Mouse (Mus musculus) myocyte (in vitro differentiated cells): ENCODE measurements around the gene Vti1a. TPM values are rescaled to one million over a fixed set of nuclear protein-coding genes. Genes with fewer than 3 reads are reported as not detected.

Source experiments
- H3K27me3 ChIP-seq: one replicate; pipeline ENCODE4 v1.6.1; 2011; ENCODE audit not compliant: control insufficient read depth, insufficient read depth, insufficient read length
- H3K36me3 ChIP-seq: one replicate; pipeline ENCODE4 v1.6.1; 2011; ENCODE audit not compliant: control insufficient read depth, insufficient read depth
- H3K4me2 ChIP-seq: one replicate; pipeline ENCODE4 v1.6.1; 2011; ENCODE audit warnings: low read depth, control low read depth
- H3K4me3 ChIP-seq: one replicate; pipeline ENCODE4 v1.5.1; 2011; ENCODE audit warnings: mild to moderate bottlenecking, control low read depth, moderate library complexity
- H3K79me2 ChIP-seq: one replicate; pipeline ENCODE4 v1.6.1; 2011; ENCODE audit not compliant: control insufficient read depth, insufficient read depth
- H3ac ChIP-seq: one replicate; pipeline ENCODE4 v1.6.1; 2011; ENCODE audit not compliant: control insufficient read depth, insufficient read length
- CEBPB ChIP-seq: IDR thresholded peaks from 2 replicates; pipeline ENCODE4 v1.6.1; 2011; ENCODE audit warnings: mild to moderate bottlenecking, moderate library complexity; ENCODE audit not compliant: poor library complexity, insufficient read depth, severe bottlenecking
- E2F4 ChIP-seq: IDR thresholded peaks from one replicate; pipeline ENCODE4 v1.6.1; 2011; ENCODE audit warnings: mild to moderate bottlenecking, control low read depth, moderate library complexity; ENCODE audit not compliant: insufficient read depth
- MAX ChIP-seq: IDR thresholded peaks from one replicate; pipeline ENCODE4 v1.6.1; 2011; ENCODE audit warnings: low read depth, mild to moderate bottlenecking, control low read depth
- MYOD1 ChIP-seq, 3 experiments: IDR thresholded peaks; one replicate each; pipeline ENCODE4 v1.6.1; 2011; ENCODE audit warnings: control low read depth in 2 of 3, low read depth in 2 of 3, mild to moderate bottlenecking in 2 of 3, moderate library complexity in 1 of 3; ENCODE audit not compliant: insufficient read length in 2 of 3, control insufficient read depth in 1 of 3
- MYOG ChIP-seq, 3 experiments: IDR thresholded peaks; one replicate each; pipeline ENCODE4 v1.6.1; 2011; ENCODE audit warnings: control low read depth in 2 of 3, low read depth in 2 of 3, mild to moderate bottlenecking in 2 of 3; ENCODE audit not compliant: insufficient read length in 2 of 3, control insufficient read depth in 1 of 3, insufficient read depth in 1 of 3
- POLR2A ChIP-seq: IDR thresholded peaks from one replicate; pipeline ENCODE4 v1.6.1; 2011; ENCODE audit warnings: low read depth, mild to moderate bottlenecking, control low read depth, moderate library complexity; ENCODE audit not compliant: insufficient read length
- POLR2AphosphoS2 ChIP-seq: IDR thresholded peaks from one replicate; pipeline ENCODE4 v1.6.1; 2011; ENCODE audit warnings: low read depth, control low read depth; ENCODE audit not compliant: insufficient read length
- REST ChIP-seq: IDR thresholded peaks from one replicate; pipeline ENCODE4 v1.6.1; 2011; ENCODE audit warnings: mild to moderate bottlenecking, control low read depth, moderate library complexity; ENCODE audit not compliant: insufficient read depth, insufficient read length
- SRF ChIP-seq: IDR thresholded peaks from one replicate; pipeline ENCODE4 v1.6.1; 2011; ENCODE audit warnings: low read depth; ENCODE audit not compliant: control insufficient read depth, insufficient read length
- TCF12 ChIP-seq: IDR thresholded peaks from one replicate; pipeline ENCODE4 v1.6.1; 2011; ENCODE audit warnings: mild to moderate bottlenecking, control low read depth; ENCODE audit not compliant: poor library complexity, insufficient read depth, severe bottlenecking
- TCF3 ChIP-seq: IDR thresholded peaks from one replicate; pipeline ENCODE4 v1.6.1; 2011; ENCODE audit warnings: low read depth, control low read depth; ENCODE audit not compliant: insufficient read length
- USF1 ChIP-seq: IDR thresholded peaks from one replicate; pipeline ENCODE4 v1.6.1; 2011; ENCODE audit warnings: low read depth, mild to moderate bottlenecking, control low read depth, moderate library complexity
- polyA plus RNA-seq: library from polyadenylated mRNA; unstranded; fragments of >200 nt; fragmentation: generic; extraction: Trizol; gene quantifications from one replicate; pipeline ENCODE4 v1.2.1, GENCODE M21; 2012; ENCODE audit warnings: missing spikeins

Vti1a gene
- polyA plus RNA-seq, 1 experiment: 10.5 TPM

GRCm38 (mm10) chr19:55472582-55472981 lies 156.5 kb downstream of the Vti1a start:
- Histone ChIP-seq H3K79me2 (no peaks in the 10 kb centered on the region), H3K27me3 (no peaks in the 10 kb centered on the region), H3K36me3 (peaks cover 5% of the 10 kb centered on the region), H3K4me2 (no peak overlapping the region), H3K4me3 (no peak overlapping the region), H3ac (no peak overlapping the region)
- no peak for TF ChIP-seq E2F4

GRCm38 (mm10) chr19:55474225-55474624 lies 158.1 kb downstream of the Vti1a start:
- Histone ChIP-seq H3K27me3 (no peaks in the 10 kb centered on the region), H3K4me3 (no peak overlapping the region), H3K4me2 (no peak overlapping the region), H3ac (no peak overlapping the region), H3K36me3 (peaks cover 5% of the 10 kb centered on the region), H3K79me2 (no peaks in the 10 kb centered on the region)
- TF ChIP-seq USF1: no peak
- TF ChIP-seq REST: no peak
- no peak for TF ChIP-seq TCF3
- TF ChIP-seq MYOG (IDR thresholded peaks at IDR 0.05; ENCODE audit: control insufficient read depth in 1 of 3, insufficient read depth in 1 of 3, insufficient read length in 2 of 3, low read depth in 2 of 3): no peak
- no peak for TF ChIP-seq CEBPB

DNA sequence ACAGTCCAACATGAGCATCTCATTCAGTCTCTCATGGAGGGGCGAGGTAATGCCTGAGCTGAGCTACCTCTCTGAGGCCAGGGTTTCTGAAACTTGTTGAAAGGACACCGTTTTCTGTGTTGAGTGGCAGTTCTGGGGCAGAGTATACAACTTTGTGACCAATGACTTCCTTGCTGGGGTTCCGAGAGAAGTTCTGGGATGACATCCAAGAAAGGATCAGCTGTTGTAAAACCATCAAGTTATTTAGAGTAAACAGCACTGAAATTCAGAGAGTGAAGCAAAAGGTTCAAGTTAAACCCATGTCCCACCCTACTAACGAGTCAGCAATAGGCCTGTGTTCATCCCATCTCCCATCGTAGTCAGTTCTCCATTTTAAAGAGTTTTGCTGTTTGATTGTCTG lies 164.4 kb downstream of the Vti1a start:
- TF ChIP-seq MYOG (IDR thresholded peaks at IDR 0.05; ENCODE audit: control insufficient read depth in 1 of 3, insufficient read depth in 1 of 3, insufficient read length in 2 of 3, low read depth in 2 of 3) (no peak), CEBPB (no peak), USF1 (no peak), POLR2A (no peak), REST (no peak), TCF3 (no peak), MAX (no peak)
- no peaks in the 10 kb centered on the region for H3K36me3 ChIP-seq
- no peaks in the 10 kb centered on the region for H3K79me2 ChIP-seq
- H3K4me3 ChIP-seq: no peak overlapping the region
- H3K27me3 ChIP-seq: no peaks in the 10 kb centered on the region
- H3ac ChIP-seq: no peak overlapping the region
- H3K4me2 ChIP-seq: no peak overlapping the region

- Histone ChIP-seq H3K79me2 (no peaks in the 10 kb centered on the region), H3ac (no peak overlapping the region), H3K4me2 (no peak overlapping the region), H3K36me3 (no peaks in the 10 kb centered on the region), H3K4me3 (no peak overlapping the region), H3K27me3 (no peaks in the 10 kb centered on the region)
- TF ChIP-seq CEBPB: no peak
- TF ChIP-seq POLR2A: no peak
- TF ChIP-seq MAX: no peak
- no peak for TF ChIP-seq TCF12
- TF ChIP-seq POLR2AphosphoS2: no peak
- TF ChIP-seq TCF3: no peak
- TF ChIP-seq E2F4: no peak
- no peak for TF ChIP-seq MYOD1 (IDR thresholded peaks at IDR 0.05; ENCODE audit: control insufficient read depth in 1 of 3, insufficient read length in 2 of 3, low read depth in 2 of 3)
- TF ChIP-seq REST: no peak
- no peak for TF ChIP-seq MYOG (IDR thresholded peaks at IDR 0.05; ENCODE audit: control insufficient read depth in 1 of 3, insufficient read depth in 1 of 3, insufficient read length in 2 of 3, low read depth in 2 of 3)
- TF ChIP-seq SRF: no peak
- TF ChIP-seq USF1: no peak
Observed at GRCm38 (mm10) chr19:55481308-55481707, 165.2 kb downstream of the Vti1a start.

GRCm38 (mm10) chr19:55483526-55483925 lies 167.4 kb downstream of the Vti1a start:
- Histone ChIP-seq H3K4me3 (no peak overlapping the region), H3K36me3 (no peaks in the 10 kb centered on the region), H3K4me2 (no peak overlapping the region), H3K79me2 (no peaks in the 10 kb centered on the region), H3ac (no peak overlapping the region), H3K27me3 (no peaks in the 10 kb centered on the region)
- no peak for TF ChIP-seq POLR2AphosphoS2
- TF ChIP-seq REST: no peak
- no peak for TF ChIP-seq MAX
- no peak for TF ChIP-seq TCF3

GRCm38 (mm10) chr19:55484559-55484958 lies 168.5 kb downstream of the Vti1a start:
- H3ac ChIP-seq: no peak overlapping the region
- TF ChIP-seq TCF3 (no peak), TCF12 (no peak), POLR2A (no peak), POLR2AphosphoS2 (no peak), SRF (no peak), CEBPB (no peak), USF1 (no peak), REST (no peak), MYOD1 (IDR thresholded peaks at IDR 0.05; ENCODE audit: control insufficient read depth in 1 of 3, insufficient read length in 2 of 3, low read depth in 2 of 3) (no peak), MAX (no peak), MYOG (IDR thresholded peaks at IDR 0.05; ENCODE audit: control insufficient read depth in 1 of 3, insufficient read depth in 1 of 3, insufficient read length in 2 of 3, low read depth in 2 of 3) (no peak)
- no peaks in the 10 kb centered on the region for H3K79me2 ChIP-seq
- H3K4me2 ChIP-seq: no peak overlapping the region
- H3K4me3 ChIP-seq: no peak overlapping the region
- no peaks in the 10 kb centered on the region for H3K36me3 ChIP-seq
- no peaks in the 10 kb centered on the region for H3K27me3 ChIP-seq
